Mouse (Mus musculus) frontal cortex, postnatal 10 days (tissue): ENCODE measurements around the gene Lonp1.
"Not testable (repeated sequence)": the region's sequence is repeated elsewhere in the genome, so short reads cannot be mapped to it uniquely, and the experiment has no call there.

Source experiments
- DNase-seq, 2 experiments: peaks; one replicate each; pipeline ENCODE4 v3.0.0; 2022; ENCODE audit warnings: low spot score in 2 of 2, mixed read lengths in 1 of 2

Gene Lonp1

DNA sequence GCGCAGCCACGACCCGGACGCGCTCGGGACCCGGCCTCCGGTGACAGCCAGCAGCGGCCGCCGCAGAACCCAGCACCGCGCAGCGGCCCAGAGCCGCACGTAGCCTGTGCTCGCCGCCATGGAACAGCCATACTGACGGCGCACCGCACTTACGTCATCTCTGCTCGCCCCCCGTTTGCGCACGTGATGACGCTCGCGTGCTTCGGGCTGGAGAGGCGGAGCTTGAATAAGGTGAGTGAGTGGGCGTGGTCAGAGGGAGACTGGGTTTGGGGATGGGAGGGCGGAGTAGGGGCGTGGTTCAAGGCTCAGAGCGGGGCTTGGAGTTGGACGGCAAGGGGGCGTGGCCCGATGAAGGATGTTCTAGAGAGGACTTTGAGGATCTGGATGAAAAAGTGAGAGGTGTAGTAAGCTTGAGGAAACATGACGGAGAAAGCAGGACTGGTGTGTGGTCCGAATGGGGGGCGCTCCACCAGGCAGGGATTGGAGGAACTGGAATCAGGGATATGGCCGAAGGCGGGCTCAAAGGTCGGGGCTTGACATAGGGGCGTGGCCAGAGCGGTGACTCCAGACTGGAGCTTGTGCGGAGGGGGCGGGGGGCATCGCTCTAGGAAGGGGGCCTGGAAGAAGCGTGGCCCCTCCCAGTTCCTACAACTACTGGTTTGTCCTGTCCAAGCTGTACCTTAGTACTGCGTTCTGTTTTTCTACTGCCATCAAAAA, at the start of gene Lonp1:
Gene Lonp1 (minus strand): TSS at position 134 of the 717 bp plus-strand sequence.
- DNase-seq: peak; percentile 90 to 96

GRCm38 (mm10) chr17:56673647-56674416, 47.1 kb upstream of the Lonp1 start:
- DNase-seq: peak in 1 of 2 experiments; percentile 42

GRCm38 (mm10) chr17:56672941-56673646, 46.4 kb upstream of the Lonp1 start, which contains the start of gene Ranbp3:
Ranbp3 (plus strand) TSS chr17:56673294.
- DNase-seq: peak; percentile 99 to 100

DNA sequence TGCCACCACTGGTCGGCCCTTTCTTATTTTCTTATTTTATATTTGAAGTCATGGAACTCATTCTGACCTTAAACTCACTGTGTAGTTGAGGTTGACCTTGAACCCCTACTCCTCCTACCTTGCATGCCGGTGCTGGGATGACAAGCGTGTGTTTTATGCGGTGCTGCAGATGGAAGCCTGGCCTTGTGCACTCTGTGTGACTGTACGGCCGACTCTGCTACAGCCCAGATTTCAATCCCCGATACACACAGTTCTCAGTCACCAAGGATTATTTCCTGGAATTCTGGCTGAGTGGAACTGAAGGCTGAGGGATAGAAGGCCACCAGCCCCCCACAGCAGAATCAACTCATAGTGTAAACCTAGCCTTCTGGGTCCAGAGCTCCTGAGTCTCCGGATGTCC, 43.1 kb upstream of the Lonp1 start:
- no peak for DNase-seq

DNA sequence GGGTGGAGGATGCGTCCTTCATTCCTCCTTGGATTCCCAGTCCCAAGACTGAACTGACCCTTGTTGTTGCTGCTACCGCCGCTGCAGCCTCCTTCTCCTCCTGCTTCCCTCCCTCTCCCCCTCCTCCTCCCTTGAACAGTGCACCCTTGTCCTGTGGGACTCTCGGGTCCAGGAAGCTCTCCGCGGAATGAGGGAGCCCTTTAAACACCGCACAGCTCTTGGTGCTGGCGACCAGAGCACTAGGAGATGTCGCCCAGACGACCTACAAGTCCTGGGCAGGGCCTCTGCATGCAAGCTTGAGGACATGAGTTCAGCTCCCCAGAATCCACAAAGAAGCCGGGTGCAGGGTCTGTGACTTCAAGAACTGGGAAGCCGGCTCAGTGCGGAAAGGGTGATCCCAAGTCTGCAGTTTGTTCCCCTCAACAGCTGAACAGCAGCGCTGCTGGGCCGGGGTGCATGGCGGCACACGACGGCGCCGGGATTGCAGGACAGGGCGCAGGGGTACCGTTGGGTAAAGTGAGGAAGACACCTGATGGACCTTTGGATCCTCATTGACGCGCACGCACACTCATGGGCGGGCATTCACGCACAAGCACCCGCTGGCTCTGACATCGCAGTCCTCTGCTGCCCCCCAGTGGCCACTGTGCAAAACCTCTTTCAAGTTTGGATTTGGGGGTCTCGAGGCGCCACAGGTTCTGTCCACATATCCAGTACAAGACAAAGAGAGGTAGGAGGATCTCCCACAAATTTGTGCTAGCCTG, 41.9 kb upstream of the Lonp1 start:
- DNase-seq: peak; percentile 59 to 84

DNA sequence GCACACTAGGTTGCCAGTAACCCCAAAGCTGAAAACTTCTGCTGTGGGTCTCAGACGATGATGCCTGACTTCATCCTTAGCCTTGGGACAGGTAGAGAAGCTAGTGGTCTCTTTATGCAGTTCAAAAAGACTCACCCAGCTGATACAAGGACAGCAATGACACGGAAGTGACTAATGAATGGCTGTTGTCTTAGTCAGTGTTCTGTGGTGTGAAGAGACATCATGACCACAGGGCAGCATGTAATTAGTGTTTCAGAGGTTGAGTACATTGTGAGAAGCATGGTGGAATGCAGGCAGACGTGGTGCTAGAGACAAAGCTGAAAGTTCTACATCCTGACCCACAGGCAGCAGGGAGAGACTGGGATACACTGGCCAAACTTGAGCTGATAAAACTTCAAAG, 40.9 kb upstream of the Lonp1 start:
- no peak for DNase-seq

- DNase-seq: no peak
These were observed 39.7 kb upstream of the Lonp1 start for GRCm38 (mm10) chr17:56666384-56666783.

DNA sequence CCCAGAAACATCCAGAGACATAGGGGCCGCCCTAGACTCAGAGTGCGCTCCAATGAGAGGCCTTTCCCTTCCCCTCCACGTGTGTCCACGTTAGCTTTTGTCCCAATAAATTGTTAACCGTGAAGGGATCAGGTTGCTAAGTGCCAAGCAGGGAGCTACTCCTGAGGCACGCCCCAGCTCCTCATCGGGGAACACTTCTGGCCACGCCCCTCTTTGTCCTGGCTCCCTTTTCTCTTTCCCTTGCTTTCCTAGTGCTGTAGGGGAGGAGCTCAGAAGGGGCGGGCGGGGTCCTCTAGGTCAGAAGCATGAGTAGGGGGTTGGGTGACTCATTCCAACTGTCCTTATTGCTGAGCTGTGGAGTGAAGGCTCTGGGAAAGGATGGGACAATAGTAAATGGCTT, 37.6 kb upstream of the Lonp1 start:
- DNase-seq: no peak

DNA sequence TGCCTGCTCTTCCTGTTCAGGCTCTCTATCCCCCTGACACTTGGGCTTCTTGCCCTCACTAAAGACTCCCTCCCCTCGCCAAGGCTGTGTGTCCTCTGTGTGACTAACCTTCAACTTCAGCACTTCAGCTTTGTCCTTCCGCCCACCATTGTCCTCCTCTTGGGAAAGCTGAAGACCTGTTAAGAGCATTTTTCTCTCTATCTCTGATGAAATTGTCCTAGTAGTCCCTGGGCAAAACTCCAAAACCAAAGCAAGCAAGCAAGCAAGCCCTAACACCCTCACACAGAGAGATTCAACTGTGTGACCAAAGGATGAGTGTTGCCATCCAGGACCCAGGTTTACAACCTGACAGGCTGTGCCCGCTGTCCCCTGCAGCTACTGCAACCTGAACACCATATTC, 37.0 kb upstream of the Lonp1 start:
- DNase-seq: no peak

DNA sequence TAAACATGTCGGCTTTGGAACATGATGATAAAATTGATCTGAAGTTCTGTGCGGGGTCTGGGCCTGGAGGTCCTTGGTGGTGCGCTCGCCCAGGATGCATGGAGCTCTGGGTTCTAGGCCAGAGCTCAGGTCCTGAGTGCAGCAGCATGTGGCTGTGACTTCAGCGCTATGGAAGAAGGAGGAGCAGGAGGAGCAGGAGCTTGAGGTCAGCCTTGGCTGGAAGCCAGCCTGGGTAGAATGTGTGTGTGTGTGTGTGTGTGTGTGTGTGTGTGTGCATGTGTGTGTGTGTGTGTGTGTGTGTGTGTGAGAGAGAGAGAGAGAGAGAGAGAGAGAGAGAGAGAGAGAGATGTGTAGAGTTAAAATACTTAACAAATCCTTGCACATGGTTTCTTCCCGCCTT, 29.5 kb upstream of the Lonp1 start:
- DNase-seq: no peak

DNA sequence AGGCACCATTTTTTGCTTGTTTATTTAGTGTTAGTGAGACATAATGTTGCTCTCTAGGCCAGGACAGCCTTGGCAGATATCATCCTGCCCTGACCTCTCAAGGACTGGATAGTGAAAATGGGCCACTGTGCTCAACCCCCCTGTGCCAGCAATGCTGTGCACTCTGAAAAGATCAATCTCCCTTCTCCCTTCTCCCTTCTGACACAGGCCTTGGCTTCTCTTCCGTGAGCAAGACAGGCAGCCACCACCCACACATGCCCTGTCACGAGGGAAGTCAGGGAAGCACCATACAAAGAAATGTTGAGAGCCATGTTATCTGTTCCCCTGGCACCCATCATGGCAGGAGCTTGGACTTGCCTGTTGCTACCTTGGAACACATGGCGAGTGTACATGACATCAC, 28.6 kb upstream of the Lonp1 start:
- DNase-seq: no peak

GRCm38 (mm10) chr17:56654771-56655170, 28.1 kb upstream of the Lonp1 start:
- no peak for DNase-seq

GRCm38 (mm10) chr17:56651801-56652200, 25.1 kb upstream of the Lonp1 start:
- no peak for DNase-seq

GRCm38 (mm10) chr17:56647546-56647945, 20.9 kb upstream of the Lonp1 start:
- DNase-seq: no peak

DNA sequence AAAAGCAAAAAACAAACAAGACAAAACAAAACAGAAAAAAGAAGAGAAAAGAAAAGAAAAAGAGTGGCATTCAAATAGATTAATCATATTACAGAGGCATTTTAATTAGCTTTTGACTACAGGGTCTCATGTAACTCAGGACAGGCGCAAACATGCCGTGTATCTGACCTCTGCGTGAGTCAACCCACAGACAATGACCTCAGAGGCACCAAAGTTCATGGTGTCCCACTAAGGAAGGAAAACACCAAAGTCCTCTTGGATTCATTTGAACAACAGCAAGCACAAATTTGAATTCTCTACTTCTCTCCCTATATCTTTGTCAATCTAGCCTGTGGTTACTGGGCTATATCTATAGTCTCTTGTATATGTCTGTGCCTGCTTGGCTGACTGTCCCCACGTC, 16.6 kb upstream of the Lonp1 start:
- DNase-seq: no peak

- no peak for DNase-seq
These were observed 7.3 kb upstream of the Lonp1 start for GRCm38 (mm10) chr17:56634023-56634422.

- no peak for DNase-seq
These were observed 5.1 kb upstream of the Lonp1 start for GRCm38 (mm10) chr17:56631807-56632206.

DNA sequence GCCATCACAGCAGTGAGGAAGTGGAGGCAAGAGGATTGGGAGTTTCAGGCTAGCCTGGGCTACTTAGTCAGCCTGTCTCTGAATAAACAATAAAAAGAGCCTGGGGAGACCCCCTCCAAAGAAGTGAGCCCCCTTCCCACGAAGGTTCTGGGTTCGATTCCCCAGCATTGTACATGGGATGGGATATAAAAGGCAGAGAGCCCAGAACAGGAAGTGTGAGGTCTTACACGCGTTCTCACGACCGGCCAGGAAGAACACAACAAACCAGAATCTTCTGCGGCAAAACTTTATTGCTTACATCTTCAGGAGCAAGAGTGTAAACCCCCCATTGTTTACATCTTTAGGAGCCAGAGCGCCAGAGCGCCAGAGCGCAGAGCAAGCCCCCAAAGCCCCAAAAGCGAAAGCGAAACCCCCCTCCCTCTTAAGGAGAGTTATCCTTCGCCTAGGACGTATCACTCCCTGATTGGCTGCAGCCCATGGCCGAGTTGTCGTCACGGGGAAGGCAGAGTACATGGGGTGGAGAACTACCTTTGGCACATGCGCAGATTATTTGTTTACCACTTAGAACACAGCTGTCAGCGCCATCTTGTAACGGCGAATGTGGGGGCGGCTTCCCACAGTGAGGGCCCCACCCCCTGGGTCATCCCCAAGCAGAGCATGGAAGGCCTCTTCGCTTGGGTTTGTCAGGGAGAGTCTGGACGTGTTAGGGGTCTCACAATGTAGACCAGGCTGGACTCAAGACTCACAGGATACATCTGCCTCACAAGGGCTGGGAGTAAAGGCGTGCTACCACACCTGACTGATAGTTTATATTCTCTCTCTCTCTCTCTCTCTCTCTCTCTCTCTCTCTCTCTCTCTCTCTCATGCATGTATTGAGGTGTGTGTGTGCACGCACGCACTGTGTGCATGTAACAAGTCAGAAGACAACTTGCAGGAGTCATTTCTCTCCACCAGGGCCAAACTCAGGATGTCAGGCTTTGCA, 3.4 kb upstream of the Lonp1 start:
- not testable (repeated sequence) for DNase-seq

GRCm38 (mm10) chr17:56627530-56628277, 1.0 kb upstream of the Lonp1 start, which contains the start of gene Catsperd:
Catsperd (plus strand) TSS chr17:56628143.
- no peak for DNase-seq

GRCm38 (mm10) chr17:56626260-56626659, 427 bp downstream of the Lonp1 start:
- DNase-seq: no peak
